Mouse (Mus musculus) leukemia stem cell, adult 10-12 weeks (primary cell): ENCODE measurements around the gene Ttc25. TPM values are rescaled to one million over a fixed set of nuclear protein-coding genes. Genes with fewer than 3 reads are reported as not detected.

Source experiments
- polyA plus RNA-seq: library from polyadenylated mRNA; stranded (reverse); fragments of >175 nt; gene quantifications from 2 replicates; pipeline ENCODE4 v1.2.3, GENCODE M21; 2012; ENCODE audit warnings: low replicate concordance

Gene Ttc25
- not detected in 2 replicates for polyA plus RNA-seq

GRCm38 (mm10) chr11:100544832-100545745, at the start of gene Ttc25:
Gene Ttc25, plus strand, starts transcription at chr11:100545607.

GRCm38 (mm10) chr11:100527458-100528374, 17.7 kb upstream of the Ttc25 start, which contains the start of gene Acly:
Gene Acly, minus strand, starts transcription at chr11:100528000.

GRCm38 (mm10) chr11:100574708-100575483, 29.5 kb downstream of the Ttc25 start, which contains the start of gene Cnp:
Gene Cnp, plus strand, starts transcription at chr11:100574904.

GRCm38 (mm10) chr11:100618761-100619484, 73.5 kb downstream of the Ttc25 start, which contains the start of gene Nkiras2:
Gene Nkiras2, plus strand, starts transcription at chr11:100619244.

GRCm38 (mm10) chr11:100619982-100620381, 74.6 kb downstream of the Ttc25 start, which contains the start of gene Dnajc7:
Gene Dnajc7, minus strand, starts transcription at chr11:100620168.

Other genes starting within 250 kb of the Ttc25 start
- gene Eif1, start 225.7 kb upstream of the Ttc25 start, polyA plus RNA-seq, result 561 and 639 TPM in 2 replicates
- not detected in 2 replicates for gene Gast, start 211.2 kb upstream of the Ttc25 start, polyA plus RNA-seq
- 3.3 and 4.1 TPM in 2 replicates for gene Hap1, start 189.5 kb upstream of the Ttc25 start, polyA plus RNA-seq
- gene Jup, start 147.8 kb upstream of the Ttc25 start, polyA plus RNA-seq, result 24.0 and 30.2 TPM in 2 replicates
- 0.80 and 1.4 TPM in 2 replicates for gene P3h4, start 130.8 kb upstream of the Ttc25 start, polyA plus RNA-seq
- gene Fkbp10, start 129.9 kb upstream of the Ttc25 start, polyA plus RNA-seq, result 3.6 and 3.7 TPM in 2 replicates
- gene Nt5c3b, start 103.8 kb upstream of the Ttc25 start, polyA plus RNA-seq, result 58.2 and 66.2 TPM in 2 replicates
- not detected in 2 replicates for gene Klhl10, start 103.7 kb upstream of the Ttc25 start, polyA plus RNA-seq
- 2.6 and 3.0 TPM in 2 replicates for gene Klhl11, start 72.9 kb upstream of the Ttc25 start, polyA plus RNA-seq
- 4.5 and 57.8 TPM in 2 replicates for gene Acly, start 17.6 kb upstream of the Ttc25 start, polyA plus RNA-seq
- 26.2 and 47.0 TPM in 2 replicates for gene Cnp, start 29.3 kb downstream of the Ttc25 start, polyA plus RNA-seq
- 15.7 and 34.6 TPM in 2 replicates for gene Nkiras2, start 73.6 kb downstream of the Ttc25 start, polyA plus RNA-seq
- 21.8 and 31.1 TPM in 2 replicates for gene Dnajc7, start 74.6 kb downstream of the Ttc25 start, polyA plus RNA-seq
- not detected in 2 replicates for gene Zfp385c, start 146.8 kb downstream of the Ttc25 start, polyA plus RNA-seq
- 28.8 and 34.9 TPM in 2 replicates for gene Dhx58, start 158.7 kb downstream of the Ttc25 start, polyA plus RNA-seq
- 93.8 and 113 TPM in 2 replicates for gene Kat2a, start 166.9 kb downstream of the Ttc25 start, polyA plus RNA-seq
- gene Hspb9, start 168.2 kb downstream of the Ttc25 start, polyA plus RNA-seq, result 0.71 TPM in 1 of 2 replicates, not detected in the other
- 394 and 541 TPM in 2 replicates for gene Rab5c, start 192.6 kb downstream of the Ttc25 start, polyA plus RNA-seq
- gene Kcnh4, start 214.3 kb downstream of the Ttc25 start, polyA plus RNA-seq, result 0.09 and 0.55 TPM in 2 replicates
- not detected in 2 replicates for gene Hcrt, start 217.3 kb downstream of the Ttc25 start, polyA plus RNA-seq
- gene Ghdc, start 225.3 kb downstream of the Ttc25 start, polyA plus RNA-seq, result 6.6 and 9.5 TPM in 2 replicates